Mouse (Mus musculus) forebrain, embryonic 12.5 days (tissue): ENCODE measurements at regions not wholly inside any gene's neighbourhood (a gene's known extent, or its start where the extent isn't known, plus 50 kb on each side); places are given as distances from the start of the nearest gene placed in this dataset.
A peak's percentile ranks its signal among the peaks of the same experiment; 100 is the strongest.

ENCODE experiments used
- ATAC-seq: fragments of 200-750 bp; cut with Nextera tagmentation; 2 replicates; pipeline ENCODE4 v1.8.0; 2017; ENCODE audit warnings: moderate TSS enrichment; ENCODE audit not compliant: low FRiP score
- H3K27ac ChIP-seq: fragments of 300-500 bp; sonication (generic); 2 replicates; pipeline ENCODE4 v1.5.1; 2016; ENCODE audit warnings: mild to moderate bottlenecking
- H3K27me3 ChIP-seq: fragments of 300-500 bp; sonication (generic); 2 replicates; pipeline ENCODE4 v1.6.1; 2016; ENCODE audit warnings: mild to moderate bottlenecking
- H3K36me3 ChIP-seq: fragments of 300-500 bp; sonication (generic); replicated peaks from 2 replicates; pipeline ENCODE4 v1.6.1; 2016; ENCODE audit warnings: mild to moderate bottlenecking
- H3K4me1 ChIP-seq: fragments of 300-500 bp; sonication (generic); 2 replicates; pipeline ENCODE4 v1.6.1; 2016
- H3K4me2 ChIP-seq: fragments of 300-500 bp; sonication (generic); 2 replicates; pipeline ENCODE4 v1.6.1; 2016; ENCODE audit warnings: mild to moderate bottlenecking, moderate library complexity
- H3K4me3 ChIP-seq: fragments of 300-500 bp; sonication (generic); replicated peaks from 2 replicates; pipeline ENCODE4 v1.5.1; 2016; ENCODE audit warnings: mild to moderate bottlenecking
- H3K9ac ChIP-seq: fragments of 300-500 bp; sonication (generic); 2 replicates; pipeline ENCODE4 v1.6.1; 2016; ENCODE audit warnings: mild to moderate bottlenecking
- H3K9me3 ChIP-seq: fragments of 300-500 bp; sonication (generic); 2 replicates; pipeline ENCODE4 v1.6.1; 2016
- WGBS: fragments of 180-500 bp; shearing (Covaris S2); methylation state at CpG from one replicate; pipeline ENCODE4 v1.1.7; 2016; 5-methylcytosine and 5-hydroxymethylcytosine counted together

- Histone ChIP-seq H3K36me3 (no peaks in the 10 kb centered on the region), H3K27ac (no peak overlapping the region), H3K9me3 (no peaks in the 10 kb centered on the region), H3K4me2 (no peak overlapping the region), H3K4me1 (no peaks in the 10 kb centered on the region), H3K9ac (no peak overlapping the region), H3K4me3 (no peak overlapping the region), H3K27me3 (no peaks in the 10 kb centered on the region)
- ATAC-seq: no peak
Observed at GRCm38 (mm10) chr9:26060834-26061233, 579.5 kb downstream of the Eepd1 start.

GRCm38 (mm10) chr9:26077057-26077456, 595.7 kb downstream of the Eepd1 start:
- no peaks in the 10 kb centered on the region for H3K9me3 ChIP-seq
- H3K4me1 ChIP-seq: no peaks in the 10 kb centered on the region
- no peak for ATAC-seq
- no peaks in the 10 kb centered on the region for H3K27me3 ChIP-seq
- no peaks in the 10 kb centered on the region for H3K36me3 ChIP-seq
- no peak overlapping the region for H3K27ac ChIP-seq
- H3K4me3 ChIP-seq: no peak overlapping the region
- WGBS: 81% methylated on average over 2 of the region's 2 CpGs
- H3K4me2 ChIP-seq: no peak overlapping the region
- H3K9ac ChIP-seq: no peak overlapping the region

GRCm38 (mm10) chr9:26086524-26086923, 605.2 kb downstream of the Eepd1 start:
- no peak for ATAC-seq
- WGBS: 63% methylated on average over 2 of the region's 2 CpGs
- no peaks in the 10 kb centered on the region for H3K27me3 ChIP-seq
- no peak overlapping the region for H3K4me2 ChIP-seq
- H3K4me1 ChIP-seq: no peaks in the 10 kb centered on the region
- no peak overlapping the region for H3K9ac ChIP-seq
- no peaks in the 10 kb centered on the region for H3K9me3 ChIP-seq
- no peak overlapping the region for H3K4me3 ChIP-seq
- no peak overlapping the region for H3K27ac ChIP-seq
- no peaks in the 10 kb centered on the region for H3K36me3 ChIP-seq

GRCm38 (mm10) chr9:26092061-26092687, 610.8 kb downstream of the Eepd1 start:
- 42% methylated on average over 10 of the region's 10 CpGs for WGBS
- Histone ChIP-seq H3K4me1 (peaks cover 8% of the 10 kb centered on the region; the same call in 1 of the 2 replicates), H3K27me3 (no peaks in the 10 kb centered on the region)

GRCm38 (mm10) chr9:26104136-26104535, 622.8 kb downstream of the Eepd1 start:
- Histone ChIP-seq H3K9ac (no peak overlapping the region), H3K27ac (no peak overlapping the region), H3K4me2 (no peak overlapping the region)

More at GRCm38 (mm10) chr9:26092061-26092687, 610.8 kb downstream of the Eepd1 start:
- Histone ChIP-seq H3K4me3 (no peak overlapping the region), H3K4me2 (peak overlapping the region; percentile 19; the same call in 1 of the 2 replicates), H3K9me3 (no peaks in the 10 kb centered on the region), H3K27ac (peak overlapping the region; percentile 56; the same call in 1 of the 2 replicates), H3K9ac (no peak overlapping the region), H3K36me3 (no peaks in the 10 kb centered on the region)
- peak; percentile 70; the same call in 1 of the 2 replicates for ATAC-seq

GRCm38 (mm10) chr9:26121986-26122385, 611.5 kb upstream of the B3gat1 start:
- Histone ChIP-seq H3K36me3 (no peaks in the 10 kb centered on the region), H3K4me2 (no peak overlapping the region), H3K27ac (no peak overlapping the region), H3K4me3 (no peak overlapping the region), H3K9ac (no peak overlapping the region), H3K9me3 (no peaks in the 10 kb centered on the region), H3K27me3 (no peaks in the 10 kb centered on the region), H3K4me1 (no peaks in the 10 kb centered on the region)
- no peak for ATAC-seq
- WGBS: 92% methylated on average over 2 of the region's 2 CpGs

More at GRCm38 (mm10) chr9:26104136-26104535, 622.8 kb downstream of the Eepd1 start:
- no peak overlapping the region for H3K4me3 ChIP-seq
- ATAC-seq: no peak
- H3K36me3 ChIP-seq: no peaks in the 10 kb centered on the region
- 75% methylated on average over 4 of the region's 4 CpGs for WGBS
- H3K9me3 ChIP-seq: no peaks in the 10 kb centered on the region
- H3K27me3 ChIP-seq: no peaks in the 10 kb centered on the region
- H3K4me1 ChIP-seq: no peaks in the 10 kb centered on the region

- H3K36me3 ChIP-seq: no peaks in the 10 kb centered on the region
- no peak overlapping the region for H3K27ac ChIP-seq
- no peak overlapping the region for H3K4me3 ChIP-seq
- no peaks in the 10 kb centered on the region for H3K4me1 ChIP-seq
- no peaks in the 10 kb centered on the region for H3K9me3 ChIP-seq
- ATAC-seq: no peak
- no peak overlapping the region for H3K9ac ChIP-seq
- H3K4me2 ChIP-seq: no peak overlapping the region
- H3K27me3 ChIP-seq: no peaks in the 10 kb centered on the region
- 76% methylated on average over 2 of the region's 2 CpGs for WGBS
Observed at GRCm38 (mm10) chr9:26134587-26134986, 598.9 kb upstream of the B3gat1 start.
